Mouse (Mus musculus) CH12F3 (cell line): Measurements from ENCODE around the gene Eif4e.

Experiments used
- in situ Hi-C: fragments of 300-500 bp; cut with MboI; formaldehyde crosslinking; loops from 2 replicates; pipeline ENCODE4 v1.14.3; 2020; ENCODE audit warnings: low sequenced_read_pairs

The Eif4e gene

DNA sequence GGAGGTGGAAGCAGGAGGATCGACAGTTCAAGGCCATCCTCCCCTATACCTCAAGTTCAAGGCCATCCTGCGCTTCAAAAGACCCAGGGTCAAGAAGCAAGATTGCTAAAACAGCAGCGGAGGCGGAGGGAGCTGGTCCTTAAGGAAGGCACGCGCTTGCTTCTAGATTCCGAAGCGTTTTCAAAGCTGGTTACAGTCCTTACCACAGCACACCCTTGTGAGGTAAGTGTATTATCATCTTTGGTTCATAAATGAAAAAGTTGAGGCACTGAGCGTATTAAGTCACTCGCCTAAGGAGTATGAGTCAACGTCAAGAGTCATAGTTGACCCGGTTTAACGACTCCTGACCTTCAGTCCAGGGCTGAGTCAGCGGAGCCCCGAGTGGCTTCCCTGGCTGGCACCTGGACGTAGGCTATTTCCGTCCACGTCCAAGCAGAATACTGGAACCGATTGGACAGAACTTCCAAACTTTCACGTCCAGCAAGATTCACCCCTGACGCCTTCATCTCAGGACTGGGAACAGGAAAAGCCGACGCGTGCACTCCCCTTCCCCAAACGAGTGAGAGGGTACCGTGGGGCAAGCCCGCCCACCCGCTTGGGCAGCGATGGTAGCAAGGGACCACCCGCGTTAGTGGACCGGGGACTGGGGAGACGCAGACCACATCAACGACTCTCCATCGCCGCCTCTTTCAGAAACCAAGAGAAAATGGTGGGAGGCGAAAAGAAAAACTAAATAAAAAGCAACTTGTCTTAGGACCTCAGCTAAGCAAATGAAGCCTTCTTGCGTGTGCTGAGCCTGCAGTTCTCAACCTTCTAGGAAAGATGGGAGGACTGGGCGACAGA lies at the start of gene Eif4e:
Gene Eif4e (plus strand): TSS at position 107 of the 843 bp plus-strand sequence.
- in situ Hi-C loops = no loop called here

DNA sequence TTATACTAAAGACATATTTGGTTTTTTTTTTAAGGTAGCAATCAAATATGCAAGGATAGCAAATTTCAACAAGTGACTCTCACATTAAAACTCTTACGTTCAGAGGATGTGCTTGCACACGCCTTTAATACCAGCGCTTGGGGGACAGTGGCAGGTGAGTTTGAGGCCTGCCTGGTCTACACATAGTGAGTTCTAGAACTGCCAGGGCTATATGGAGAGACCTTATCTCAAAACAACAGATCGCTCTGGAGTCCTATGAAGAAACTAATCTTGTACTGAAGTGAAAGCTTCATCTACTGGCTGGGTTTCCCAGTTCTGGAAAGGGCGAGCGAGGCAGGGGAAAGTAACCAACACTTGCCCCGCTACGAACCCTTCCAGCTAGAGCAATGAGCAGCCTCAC lies 46.5 kb upstream of the Eif4e start:
- in situ Hi-C loops = no loop called here

DNA sequence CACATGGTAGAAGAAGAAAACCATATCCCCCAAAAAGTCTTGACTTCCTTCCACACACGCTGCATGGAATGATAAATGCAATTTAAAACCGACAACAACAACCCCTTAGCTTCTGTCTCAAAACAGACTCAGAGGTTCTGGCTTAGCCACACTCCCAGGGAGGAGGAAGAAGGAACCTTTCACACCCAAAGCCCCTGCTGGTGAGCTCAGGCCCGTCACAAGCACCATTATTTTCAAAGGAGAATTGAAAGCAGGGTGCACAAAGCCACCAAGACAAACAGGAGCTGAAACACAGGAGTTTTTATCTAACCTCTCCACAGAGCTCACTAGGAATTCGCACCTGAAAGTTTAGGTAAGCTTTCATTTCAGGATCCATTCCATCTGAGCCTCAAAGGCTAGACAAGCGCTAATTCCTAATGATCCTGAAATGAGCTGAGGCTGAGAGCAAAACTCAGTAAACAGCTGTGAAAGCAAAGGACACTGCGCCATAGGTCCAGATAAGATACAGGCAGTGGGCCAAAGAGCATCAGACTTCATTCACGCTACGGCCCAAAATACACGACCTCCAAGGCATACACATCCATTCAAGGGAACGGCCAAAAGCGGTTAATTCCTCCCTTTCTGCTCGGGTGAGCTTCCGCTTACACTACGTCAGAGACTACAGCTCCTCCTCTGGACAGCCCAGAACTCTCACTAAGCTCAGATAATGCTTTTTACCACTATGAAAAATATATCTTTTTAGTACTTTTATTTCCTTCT lies 44.3 kb upstream of the Eif4e start:
- in situ Hi-C loops = no loop called here

DNA sequence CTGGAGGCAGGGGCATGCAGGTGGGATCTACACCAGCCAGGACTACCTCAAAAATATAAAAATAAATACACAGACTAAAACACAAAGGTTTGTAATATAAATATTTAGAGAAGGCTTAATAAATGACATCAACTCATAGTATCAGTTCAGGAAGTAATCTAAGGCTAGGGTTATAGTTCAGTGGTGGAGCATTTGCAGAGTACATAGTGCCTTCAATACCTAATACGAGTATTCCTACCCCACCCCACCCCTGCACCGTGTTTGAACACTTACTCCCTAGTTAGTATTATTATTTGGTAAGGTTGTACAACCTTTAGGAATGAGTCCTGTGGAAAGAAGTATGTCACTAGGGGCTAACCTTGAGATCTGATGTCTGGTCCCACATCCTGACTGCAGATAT lies 42.7 kb upstream of the Eif4e start:
- in situ Hi-C loops = no loop called here

DNA sequence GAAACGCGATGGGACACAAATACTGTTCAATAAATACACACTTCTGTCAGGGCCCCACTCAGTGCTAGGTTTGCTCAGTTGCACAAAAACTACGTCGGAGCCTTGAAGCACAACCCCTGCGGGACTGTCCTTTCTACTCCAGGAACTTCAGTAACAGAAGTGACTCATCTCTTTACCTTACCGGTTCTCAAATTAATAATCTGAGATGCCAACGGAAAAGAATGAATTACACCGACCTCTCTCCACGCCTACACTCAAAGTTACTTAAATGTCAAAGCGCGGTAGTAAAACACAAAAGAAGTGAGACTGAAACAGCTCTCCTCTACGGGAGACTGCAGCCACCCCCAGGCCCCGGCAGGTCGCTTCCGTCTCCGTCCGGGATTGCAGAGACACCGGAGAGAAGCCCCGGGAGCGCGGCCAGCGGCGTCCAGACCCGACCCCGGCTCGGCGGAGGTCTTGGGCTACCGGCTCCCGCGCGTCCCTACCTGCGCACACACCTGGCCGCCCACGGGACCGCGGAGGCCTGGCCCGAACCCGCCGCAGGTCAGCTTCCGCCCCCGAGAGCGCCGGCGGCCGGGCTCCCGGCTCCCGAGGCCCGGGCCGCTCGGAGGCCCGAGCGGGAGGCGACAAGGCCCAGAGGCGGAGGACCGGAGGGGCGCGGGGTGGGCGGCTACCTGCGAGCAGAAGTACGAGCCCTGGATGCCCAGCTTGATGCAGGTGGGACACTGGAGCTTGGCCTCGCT lies 37.2 kb upstream of the Eif4e start:
- in situ Hi-C loops = no loop called here

DNA sequence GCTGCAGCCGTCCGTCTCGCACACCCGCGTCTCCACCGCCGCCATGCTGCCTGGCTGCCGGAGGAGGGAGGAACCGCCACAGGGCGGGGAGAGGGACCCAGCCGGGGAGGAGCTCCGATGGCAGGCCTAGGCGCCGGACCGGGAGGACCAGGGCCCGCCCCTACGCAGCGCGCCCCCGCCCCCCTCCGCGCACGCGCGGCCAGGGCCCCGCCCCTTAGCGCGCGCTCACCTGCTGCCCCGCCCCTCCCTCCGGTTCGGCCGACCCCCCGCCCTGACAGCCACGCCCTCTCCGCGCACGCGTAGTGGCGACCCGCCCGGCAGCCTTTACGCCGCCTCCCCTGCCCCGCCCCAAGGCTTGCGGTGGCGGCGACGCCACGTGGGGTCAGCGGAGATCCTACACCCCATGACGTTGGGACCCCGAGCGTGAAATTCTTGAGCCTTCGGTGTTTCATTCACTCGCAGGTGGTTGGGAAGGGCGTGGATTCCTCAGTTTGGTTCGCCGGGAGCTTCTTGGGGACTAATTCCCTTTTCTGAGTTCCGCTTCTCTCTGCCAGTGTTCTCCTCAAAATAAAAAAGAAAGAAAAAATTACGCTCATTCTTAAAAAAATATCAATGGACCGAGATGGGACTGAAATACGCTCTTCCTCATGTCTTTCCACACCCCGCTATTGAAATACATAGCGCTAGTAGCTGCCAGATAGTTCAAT lies 36.5 kb upstream of the Eif4e start, which contains the start of gene Metap1:
Gene Metap1 (minus strand): TSS at position 189 of the 707 bp plus-strand sequence.
- in situ Hi-C loops = no loop called here

DNA sequence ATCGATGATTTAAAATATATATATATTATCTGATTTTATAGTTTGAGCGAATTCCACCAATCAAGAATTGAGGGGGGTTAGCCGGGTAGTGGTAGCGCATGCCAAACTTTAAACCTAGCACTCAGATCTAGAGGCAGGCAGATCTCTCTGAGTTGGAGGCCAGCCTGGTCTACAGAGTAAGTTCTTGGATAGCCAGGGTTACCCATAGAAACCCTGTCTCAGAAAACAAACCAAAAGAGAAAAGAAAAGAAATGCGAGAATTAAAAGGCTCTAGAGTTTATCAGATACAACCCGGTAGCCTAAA lies 36.0 kb upstream of the Eif4e start:
- in situ Hi-C loops = no loop called here

DNA sequence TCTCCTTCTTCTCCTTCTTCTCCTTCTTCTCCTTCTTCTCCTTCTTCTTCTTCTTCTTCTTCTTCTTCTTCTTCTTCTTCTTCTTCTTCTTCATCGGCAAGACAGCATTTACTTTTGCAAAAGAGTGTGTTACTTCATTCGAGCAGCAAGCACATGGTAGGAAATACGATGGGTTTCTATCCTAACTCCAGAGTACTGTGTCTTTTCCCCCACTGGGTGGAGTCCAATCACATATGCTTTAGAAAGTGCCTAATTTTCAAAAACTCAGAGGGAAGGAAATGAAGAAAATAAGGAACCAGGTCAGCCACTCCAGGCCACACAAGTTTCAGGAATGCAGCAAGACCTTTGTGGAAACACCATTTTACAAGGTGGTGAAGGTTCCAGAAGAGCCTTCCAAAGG lies 32.3 kb upstream of the Eif4e start:
- in situ Hi-C loops = no loop called here

DNA sequence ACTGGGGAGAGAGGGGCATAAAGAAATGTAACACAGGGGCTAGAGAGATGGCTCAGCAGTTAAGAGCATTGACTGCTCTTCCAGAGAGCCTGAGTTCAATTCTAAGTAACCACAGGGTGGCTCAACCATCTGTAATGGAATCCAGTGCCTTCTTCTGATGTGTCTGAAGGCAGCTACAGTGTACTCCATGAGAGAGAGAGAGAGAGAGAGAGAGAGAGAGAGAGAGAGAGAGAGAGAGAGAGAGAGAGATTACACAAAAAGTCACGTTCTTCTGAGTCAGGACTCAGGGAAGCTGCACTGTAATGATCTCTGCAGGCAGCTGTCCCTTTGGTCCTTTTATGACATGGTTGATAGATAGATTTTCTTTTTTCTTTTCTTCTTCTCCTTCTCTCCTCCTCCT lies 31.4 kb upstream of the Eif4e start:
- in situ Hi-C loops = no loop called here

DNA sequence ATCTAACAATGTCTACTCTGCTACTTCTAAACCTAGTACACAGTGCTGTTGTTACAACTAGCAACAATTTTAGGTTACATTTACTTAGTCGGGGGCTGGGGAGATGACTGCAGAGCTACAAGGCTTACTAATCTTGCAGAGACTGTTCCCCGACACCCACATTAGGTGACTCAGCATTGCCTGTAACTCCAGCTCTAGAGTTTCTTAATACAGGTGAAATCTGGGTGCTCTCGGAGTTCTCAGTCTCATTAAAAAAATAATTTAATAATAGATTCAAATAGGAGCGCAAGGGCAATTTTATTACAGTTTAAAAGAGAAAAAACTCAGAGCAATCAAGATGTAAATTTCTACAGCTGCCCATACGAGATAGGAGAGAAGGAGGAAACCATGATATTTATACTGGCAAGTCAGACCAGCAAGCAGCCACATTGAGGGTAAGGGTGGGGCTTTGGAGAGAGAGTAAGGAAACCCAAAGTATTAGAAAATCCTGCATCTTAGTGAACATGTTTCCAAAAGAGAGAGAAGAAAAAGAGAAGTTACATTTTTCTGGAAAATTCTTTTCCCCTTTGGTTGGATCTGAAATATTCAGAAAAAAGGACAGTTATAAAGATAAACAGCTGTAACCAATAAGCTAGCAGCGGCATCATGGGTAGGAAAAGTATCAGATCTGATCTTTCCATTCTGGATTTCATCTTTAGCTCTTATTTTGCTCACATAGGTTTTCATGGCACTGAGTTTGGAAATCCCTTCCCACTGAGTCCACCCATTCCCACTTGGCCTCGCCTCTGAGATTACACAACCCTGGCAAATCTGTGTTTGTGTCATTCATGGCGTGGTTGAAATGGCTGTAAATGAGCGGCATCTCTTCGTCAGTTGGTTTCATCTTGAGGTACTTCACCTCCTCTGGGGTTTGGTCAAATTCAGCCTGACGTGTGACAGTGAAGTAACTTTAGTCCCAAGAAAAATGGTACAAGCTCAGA lies 30.5 kb upstream of the Eif4e start:
- in situ Hi-C loops = no loop called here

DNA sequence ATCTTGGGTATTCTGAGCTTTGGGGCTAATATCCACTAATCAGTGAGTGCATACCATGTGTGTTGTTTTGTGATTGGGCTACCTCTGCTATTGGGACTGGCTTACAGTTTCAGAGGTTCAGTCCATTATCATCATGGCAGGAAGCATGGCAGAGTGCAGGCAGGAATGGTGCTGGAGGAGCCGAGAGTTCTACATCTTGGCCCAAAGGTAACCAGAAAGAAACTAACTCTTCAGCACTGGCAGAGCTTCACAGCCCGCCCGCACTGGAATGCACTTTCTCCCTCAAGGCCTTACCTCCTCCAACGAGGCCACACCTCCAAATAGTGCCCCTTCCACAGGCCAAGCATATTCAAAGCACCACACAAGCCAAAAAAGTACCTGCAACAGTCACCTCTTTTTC lies 27.2 kb upstream of the Eif4e start:
- in situ Hi-C loops = no loop called here

DNA sequence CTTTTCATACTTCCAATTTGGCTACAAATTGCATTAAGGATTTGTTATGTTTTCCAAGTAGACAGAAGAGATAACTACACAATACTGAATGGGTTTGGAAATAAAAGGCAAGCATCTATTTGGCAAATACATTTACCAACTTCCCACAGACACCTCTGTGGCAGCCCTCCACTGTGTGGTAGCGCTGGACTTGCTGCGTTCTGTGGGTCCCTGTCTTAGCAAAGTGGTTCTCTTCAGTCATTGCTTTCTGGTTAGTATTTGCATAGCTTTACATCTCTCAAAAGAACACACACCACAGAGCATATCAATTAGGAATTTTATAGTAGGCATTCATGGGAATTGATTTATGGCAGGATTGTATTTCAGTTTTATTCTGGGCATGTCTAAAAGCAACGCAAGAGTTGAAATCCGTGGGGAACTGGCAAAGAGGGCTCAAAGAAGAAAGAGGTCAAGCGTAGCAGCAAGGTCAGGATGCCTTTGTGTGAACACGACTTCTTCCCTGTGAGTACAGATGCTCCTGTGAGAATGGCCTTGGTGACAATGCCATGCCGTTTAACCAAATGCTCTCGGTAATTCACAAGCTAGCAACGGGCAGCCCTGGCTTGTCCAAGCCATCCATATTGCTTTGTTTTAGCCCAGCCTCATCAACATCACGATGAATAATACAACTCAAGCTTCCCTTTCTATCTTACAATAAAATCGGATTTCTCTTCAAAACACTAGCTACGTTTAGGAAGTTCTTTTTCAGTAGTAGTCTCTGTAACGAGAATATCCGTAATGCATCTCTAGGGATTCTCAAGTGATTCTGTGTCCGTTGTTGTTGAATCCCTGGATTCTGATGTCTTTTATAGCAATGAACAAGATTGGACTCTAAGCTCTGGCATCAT lies 25.9 kb upstream of the Eif4e start:
- in situ Hi-C loops = no loop called here

DNA sequence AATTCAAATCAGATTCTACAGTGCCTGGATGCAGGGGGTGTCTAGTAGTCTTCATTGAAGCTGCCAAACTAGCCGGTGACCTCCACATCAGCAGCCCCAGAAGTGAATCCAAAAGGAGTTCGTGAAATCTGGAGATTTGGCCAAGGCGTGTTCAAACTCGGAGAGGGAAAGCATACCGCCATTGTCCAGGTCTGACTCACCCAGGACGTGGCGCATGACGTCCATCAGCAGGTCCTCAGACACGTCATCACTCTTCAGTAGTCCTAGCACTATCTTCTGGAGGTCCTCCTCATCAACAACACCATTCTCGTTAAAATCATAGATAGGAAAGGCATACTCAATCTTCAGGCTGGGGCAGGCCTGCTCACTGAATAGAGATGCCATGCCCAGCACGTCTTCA lies 22.2 kb upstream of the Eif4e start:
- in situ Hi-C loops = no loop called here

DNA sequence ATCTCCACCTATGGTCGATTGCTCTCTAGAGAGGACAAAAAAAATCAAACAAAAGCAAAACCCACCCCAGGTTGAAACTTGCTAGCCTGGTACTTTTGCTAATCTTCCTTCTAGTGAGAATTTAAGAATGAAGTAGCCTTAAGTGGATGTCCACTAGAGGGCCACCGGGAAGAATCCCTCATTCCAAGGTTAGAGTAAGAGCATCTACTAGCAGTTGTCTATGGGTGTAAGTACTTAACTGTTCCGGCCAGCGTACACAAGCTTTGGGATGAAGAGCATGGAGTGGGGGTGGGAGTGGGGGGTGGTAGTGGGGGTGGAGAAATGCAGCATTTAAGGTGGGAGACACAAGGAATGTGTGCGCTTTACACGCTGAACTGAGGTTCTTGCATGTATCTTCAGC lies 19.2 kb upstream of the Eif4e start:
- in situ Hi-C loops = no loop called here

DNA sequence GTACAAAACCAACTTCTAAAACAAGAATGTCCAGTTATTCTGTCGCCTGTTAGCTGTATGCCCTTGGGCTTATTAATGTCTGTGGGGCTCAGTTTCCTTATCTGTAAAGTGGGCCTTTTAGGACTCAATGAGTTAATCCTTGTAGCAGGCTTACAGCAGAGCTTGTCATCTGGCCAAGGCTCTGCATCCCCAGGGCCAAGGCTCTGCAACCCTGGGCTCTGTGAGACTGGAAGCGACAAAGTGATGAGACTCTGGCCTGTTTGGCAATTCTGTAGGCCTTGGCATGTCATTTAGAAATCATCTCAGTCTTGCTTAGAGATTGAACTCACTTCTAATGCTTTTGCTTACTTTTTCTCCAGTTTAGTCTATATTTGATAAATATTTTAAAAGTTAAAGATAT lies 16.4 kb upstream of the Eif4e start:
- in situ Hi-C loops = no loop called here

DNA sequence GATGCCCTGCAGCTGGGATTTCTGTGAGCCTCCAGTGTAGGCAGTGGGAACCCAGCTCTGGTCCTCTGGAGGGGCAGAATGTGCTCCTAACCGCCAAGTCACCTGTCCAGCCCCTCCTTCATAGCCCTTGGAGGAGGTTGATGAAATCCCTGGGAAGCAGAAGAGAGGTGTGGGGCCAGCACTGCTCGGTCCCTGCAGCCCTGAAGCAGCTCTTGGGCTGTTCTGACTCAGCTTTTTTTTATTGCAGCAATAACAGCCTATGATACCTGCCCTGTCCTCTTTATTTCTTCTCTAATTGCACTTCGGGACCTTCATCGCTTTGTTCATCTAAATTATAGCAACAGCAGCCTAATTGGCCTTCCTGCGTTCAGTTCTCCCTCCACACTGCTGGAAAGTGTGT lies 15.5 kb upstream of the Eif4e start:
- in situ Hi-C loops = no loop called here

DNA sequence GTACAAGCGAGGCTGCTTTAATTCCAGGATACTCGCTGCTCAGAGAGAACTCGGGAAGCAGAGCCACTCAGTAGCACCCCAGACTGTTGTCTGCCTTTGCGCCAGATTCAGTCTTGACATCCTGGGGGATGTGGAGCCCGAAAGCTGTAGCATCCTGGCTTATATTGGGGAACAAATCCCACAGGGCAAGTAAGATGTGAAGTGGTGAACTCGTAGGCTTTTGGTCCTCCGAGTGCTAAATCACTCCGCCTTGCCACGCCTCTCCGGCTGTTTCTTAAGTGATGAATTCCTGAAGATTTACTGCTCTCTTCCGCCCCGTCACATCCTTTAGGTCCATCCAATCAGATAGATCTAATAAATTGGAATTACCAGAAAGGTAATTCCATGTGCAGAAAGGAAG lies 12.7 kb upstream of the Eif4e start:
- in situ Hi-C loops = no loop called here

DNA sequence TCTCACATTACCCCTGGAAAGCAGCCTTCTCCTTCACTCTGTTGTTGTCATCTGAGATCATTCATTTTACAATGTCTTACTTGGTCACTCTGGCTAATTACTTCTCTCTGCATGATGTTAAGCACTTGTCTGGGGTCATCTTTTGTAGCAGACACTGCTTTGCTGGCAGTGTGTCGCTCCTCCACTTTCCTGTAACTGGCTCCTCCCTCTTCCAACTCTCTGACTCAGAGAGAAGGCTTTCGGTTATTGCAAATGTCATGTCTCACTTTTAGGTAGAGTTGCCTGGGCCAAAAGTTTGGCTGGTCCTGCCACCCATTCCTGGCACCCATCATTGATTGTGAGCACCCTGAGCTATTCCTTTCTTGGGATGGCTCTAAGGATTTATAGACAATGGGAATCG lies 11.2 kb upstream of the Eif4e start:
- in situ Hi-C loops = no loop called here
